Mouse (Mus musculus) thymus, postnatal 0 days (tissue): ENCODE measurements at regions not wholly inside any gene's neighbourhood (a gene's known extent, or its start where the extent isn't known, plus 50 kb on each side); places are given as distances from the start of the nearest gene placed in this dataset.
"Not testable (repeated sequence)": the region's sequence is repeated elsewhere in the genome, so short reads cannot be mapped to it uniquely, and the experiment has no call there.

Experiments
- DNase-seq: peaks from one replicate; pipeline ENCODE4 v3.0.0-alpha.2; 2015; ENCODE audit warnings: low spot score

DNA sequence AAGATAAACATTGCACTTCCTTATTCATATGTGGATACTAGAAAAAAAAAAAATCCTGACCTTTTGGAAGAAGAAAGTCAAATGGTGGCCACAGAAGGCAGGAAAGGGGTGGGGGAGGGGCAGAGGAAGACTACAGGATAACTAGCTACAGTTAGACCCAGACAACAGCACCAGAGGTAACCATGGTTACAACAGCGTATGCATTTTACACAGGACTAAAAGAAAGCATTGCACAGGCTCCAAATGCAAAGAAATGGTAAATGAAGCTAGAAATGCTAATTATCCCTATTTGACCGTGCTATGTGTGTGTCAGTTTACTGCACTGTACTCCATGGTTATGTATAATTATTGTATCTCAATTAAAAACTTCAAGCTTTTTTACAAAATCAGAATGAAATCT is 158.4 kb downstream of the Cartpt start:
- DNase-seq, result no peak

DNA sequence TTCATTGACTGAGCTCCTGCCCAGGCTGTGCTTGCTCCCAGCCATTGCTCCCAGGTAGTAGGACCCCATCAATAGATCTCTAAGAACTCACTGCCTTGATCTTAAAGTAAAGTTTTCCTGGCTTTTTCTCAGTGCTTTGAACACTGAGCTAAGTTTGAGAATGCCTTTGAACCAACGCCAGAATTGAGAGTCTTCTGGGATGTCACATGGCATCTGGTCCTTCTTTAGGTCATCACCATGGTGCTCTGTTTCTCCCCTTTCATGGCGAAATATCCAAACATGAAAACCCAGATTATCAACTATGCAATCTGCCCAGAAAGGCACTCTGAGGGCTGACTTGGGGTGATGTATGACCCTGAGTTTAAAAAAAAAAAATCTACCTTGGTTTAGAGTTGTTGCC is 158.9 kb downstream of the Cartpt start:
- DNase-seq, result no peak

DNA sequence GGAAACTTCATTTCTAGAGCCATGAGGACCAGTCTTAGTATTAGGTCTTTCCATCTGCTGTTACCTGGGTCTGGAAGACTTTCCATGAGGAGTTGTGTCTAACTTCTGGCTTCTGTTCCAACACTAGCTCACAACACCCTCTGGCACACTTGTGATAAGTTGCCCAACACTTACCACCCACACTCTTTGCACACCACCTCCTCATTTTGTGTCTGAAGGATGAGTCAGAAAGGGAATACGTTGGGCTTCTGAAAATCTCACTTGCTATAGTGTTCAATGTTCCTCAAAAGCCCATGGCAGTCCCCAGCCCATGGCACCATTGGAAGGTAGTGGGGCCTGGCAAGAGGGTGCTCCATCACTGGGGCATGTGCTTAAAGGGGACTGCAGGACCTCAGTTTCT is 161.5 kb downstream of the Cartpt start:
- DNase-seq, result no peak

DNA sequence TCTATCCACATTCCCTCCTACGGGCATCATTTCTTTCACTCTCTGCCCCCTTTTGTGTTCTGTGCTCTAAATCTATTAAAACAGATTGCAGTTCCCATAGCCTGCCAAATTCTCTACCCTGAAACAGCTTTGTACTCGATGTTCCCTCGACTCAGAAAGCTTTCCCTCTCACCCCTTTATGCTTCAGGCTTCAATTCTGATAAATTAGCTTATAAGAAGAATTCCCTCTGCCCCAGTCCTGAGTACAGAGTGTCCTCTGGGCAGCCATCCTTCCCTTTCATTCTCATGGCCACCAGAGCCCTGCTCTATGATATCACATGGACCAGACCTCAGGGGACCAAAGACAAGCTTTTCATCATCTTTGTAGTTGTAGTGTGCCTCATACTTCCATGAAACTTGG is 163.6 kb downstream of the Cartpt start:
- no peak for DNase-seq

DNA sequence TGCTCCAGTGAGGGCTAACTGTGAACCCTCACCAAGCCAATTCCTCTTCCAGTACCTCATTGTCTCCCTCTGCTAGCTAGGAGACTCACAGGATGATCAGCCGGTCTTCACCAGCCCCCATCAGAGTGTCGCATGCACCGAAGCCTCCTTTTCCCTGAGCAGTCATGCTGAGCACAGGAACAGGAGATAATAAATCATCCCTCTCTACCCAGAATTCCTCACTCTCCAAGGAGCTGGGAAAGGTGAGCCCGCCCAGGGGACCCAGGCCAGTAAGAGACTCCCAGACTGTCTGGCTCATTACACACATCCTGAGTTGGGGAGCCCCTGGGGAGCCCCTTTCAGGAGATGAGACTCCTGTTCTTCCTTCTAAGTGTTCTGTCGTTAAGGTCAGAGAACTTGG is 171.7 kb downstream of the Cartpt start:
- DNase-seq, result no peak

DNA sequence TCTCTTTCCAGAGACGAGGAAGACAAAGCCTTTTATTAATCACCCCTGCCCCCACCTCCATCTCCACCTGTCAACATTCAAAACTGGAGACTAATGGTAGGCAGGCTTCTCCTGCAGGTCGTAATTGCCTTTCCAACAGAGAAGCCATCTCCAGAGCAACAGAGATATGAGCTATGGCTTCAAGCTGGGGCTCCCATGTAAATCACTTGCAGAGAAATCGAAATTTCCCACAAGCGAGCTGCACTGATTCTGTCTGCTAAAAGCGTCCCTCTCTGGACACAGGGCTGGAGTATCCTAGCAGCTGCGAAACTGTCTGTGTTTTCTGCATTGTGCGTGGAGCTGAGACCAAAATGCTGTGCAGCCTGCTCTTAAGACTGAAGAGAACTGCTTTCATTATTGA is 176.6 kb downstream of the Cartpt start:
- DNase-seq, result no peak

DNA sequence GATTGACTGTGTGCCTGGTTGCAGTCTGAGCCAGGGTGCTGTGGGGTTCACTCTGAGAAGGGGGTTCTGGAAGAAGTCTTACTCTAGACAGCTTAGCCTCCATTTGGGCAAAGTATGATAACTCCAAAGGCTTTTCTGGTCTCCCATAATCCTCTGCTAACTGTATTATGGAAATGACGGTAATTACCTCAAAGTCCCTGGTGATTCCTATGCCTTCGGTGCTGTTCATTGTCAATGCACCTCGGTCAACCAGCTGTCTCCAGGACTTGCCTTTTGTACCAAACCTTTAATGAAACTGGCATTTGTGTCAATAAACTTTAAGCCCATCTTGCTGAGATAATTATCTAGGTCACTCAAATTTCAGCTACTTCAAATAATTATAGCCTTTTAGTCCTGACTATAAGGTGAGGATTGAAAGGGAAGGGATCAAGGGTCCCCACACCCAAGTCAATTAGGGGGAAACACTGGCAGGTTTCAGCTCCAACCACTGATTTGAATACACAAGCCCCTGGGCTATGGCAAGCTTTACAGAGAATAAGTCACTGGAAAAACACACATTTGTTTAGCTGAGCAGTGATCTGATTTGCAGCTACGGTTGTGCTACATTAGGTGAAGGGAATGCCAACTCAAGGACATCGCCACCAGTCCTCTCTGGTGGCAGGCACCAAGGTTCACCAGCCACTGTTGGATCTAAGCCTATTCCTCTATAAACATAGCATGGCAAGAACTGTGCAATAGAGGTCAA is 177.5 kb downstream of the Cartpt start:
- no peak for DNase-seq

DNA sequence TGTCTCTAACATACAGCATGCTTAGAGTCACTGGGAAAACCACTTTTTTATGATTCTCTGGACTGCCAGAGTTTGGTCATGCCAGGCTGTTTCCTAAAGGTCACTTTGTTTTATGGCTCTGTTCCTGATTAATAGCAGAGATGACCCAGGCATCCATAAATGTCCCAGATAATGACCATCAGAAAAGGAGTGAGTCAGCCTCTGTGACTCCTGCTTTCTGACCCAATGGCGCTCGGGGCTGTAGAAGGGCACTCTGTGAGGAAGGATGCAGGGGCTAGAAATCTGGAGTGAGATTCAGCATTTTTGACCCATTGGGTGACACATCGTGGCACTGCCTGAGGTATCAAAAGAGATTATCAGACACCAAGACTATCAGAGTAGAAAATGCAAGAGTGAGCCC is 180.3 kb downstream of the Cartpt start:
- DNase-seq, result no peak

DNA sequence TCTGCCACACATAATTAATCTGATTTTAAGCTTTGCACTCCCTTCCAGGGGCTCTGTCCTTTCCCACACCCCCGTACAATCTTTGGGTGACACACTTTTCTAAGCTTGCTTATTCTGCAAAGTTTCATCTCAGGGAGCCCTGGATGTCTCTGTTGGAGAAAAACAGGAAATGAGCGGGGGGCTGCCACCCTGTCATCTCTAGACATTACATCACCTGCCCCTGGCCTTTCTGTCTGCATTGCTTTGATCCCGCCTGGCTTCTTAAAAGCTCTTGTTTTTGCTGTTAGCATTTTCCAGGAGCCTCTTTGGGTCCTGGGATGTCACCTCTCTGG is 180.2 kb upstream of the Map1b start:
- no peak for DNase-seq

DNA sequence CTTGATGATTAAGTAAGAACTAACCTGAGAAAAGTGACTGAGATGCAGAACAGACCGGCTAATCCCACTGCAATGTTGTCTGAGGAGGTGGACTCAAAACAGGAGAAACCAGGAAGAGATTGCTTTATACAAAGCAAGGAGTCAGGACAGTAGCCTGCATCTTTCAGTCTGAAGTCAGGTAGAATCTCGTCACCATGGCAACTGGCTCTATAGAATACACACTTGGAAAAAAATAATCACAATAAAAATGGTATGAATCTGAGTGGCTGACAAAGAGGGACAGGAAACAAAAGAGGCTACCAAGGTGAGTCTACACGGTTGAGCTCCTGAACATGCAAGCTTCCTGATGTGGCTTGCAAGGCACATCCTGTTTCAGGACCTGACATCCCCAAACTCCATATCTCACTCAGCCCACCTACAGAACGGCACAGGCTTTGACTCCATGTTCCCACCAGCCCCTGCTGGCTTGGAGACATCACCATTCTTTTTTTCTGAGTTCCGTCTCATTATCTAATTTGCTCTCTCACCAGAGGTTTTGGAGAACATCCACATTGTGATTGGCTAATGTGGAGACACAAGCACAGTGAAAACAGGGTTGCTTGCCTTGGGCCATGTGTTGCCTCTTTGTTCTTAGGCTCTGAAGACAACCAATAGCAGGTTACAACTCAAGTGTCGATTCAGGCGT is 179.7 kb upstream of the Map1b start:
- no peak for DNase-seq

DNA sequence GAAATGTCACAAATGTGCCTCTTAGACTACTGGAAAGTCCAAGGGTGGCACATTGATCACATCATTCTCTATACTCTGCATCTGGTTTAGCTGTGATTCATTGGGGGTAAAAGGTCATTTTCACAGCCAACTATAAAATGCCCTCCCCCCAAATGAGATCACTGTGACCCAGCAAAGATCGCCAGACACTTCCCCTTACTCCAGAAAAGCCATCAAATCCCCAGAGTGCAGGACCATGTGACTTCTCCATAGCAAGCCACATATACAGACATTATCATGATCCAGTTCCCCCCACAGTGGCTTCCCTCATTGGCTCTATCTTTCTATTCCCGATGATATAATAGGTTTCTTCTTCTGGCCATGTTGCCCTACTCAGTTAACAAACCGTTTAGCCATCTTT is 163.6 kb upstream of the Map1b start:
- no peak for DNase-seq

DNA sequence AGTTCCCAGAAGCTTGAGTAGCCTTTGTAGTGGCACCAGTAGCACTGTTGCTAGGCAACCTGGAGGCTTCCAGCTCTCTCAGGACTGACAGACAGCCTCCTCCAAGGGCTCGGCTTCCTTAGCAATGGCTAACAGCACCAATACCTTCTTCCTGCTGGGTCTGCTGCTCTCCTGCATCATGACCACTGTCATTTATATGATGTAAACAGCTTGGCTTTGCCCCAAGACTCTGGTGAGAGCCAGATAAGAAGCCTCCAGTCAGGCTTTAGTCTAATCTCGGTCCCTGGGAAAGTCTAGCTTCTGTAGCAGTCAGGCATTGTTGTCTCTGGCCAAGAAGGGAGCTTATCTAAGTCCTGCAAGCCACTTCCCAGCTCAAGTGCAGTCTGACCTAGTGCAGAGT is 163.1 kb upstream of the Map1b start:
- DNase-seq, result no peak

DNA sequence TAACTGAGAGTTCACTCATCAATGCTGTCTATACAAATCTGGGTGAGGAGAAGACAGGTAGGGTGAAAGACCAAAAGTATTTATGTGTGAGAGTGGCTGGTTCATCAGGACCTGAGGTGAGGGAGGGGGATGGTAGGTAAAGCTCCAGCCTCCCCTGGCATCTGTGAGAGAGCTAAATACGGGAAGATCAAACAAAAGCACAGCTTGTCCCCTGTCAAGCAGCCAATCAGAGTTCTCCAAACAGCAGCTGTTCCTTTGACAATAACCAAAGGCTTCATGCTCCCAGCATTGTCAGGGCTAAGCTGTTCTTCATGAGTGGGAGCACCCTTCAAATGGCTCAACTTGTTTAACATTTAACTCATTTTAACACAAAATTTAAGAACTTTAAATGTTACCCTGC is 160.1 kb upstream of the Map1b start:
- no peak for DNase-seq

DNA sequence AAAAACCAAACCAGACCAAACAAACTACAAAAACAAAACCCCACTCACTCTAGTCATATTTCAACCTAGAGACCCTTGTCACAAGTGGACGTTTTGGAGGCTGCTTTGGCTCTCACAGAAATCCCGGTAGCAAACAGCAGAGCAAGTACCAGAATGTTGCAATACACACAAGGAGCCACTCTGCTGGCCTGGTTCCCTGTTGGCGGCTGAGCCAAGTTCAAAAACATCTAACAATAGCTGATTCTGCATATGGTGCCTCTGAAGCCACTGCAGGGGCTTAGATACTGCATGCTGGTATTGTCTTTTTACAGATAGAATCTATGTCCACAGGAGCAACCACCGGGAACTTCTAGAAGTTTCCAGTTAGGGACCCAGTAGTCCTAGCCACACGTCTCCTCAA is 159.6 kb upstream of the Map1b start:
- DNase-seq, result no peak

DNA sequence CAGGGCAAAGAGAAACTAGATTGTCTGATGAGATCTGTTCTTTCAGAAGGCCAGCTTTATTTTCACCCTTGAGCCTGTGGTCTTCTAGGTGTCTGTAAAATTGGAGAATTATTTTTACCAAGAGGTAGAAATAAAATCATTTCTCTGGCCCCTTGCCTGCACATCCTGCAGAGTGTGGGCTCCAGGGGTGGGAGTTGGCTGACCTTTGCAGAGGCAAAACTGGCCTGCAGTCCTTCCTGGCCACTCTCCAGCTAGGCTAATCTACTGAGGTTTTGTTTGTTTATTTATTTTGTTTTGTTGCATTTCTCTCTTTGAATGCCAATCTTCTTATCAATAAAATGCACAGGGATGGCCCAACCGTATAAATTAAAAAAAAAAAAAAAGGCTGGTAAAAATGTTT is 156.4 kb upstream of the Map1b start:
- DNase-seq, result no peak

DNA sequence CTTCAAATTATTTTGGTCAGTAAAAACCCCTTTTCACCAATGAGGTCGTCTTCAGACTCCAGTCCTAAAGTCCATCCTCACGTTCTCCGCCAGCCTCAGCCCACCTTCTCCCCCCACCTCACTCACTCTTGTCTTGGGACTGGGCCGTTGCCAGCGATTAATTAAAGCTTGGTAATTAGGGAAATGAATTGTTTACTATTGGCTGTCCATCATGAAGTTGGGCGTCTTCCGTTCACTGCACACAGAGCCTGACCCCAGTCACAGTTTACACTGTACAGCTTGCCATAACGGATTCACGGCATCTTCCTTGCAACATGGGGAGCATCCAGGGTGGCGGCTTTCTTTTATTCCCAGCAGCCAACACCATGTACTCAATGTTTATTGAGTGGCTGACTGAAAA is 155.4 kb upstream of the Map1b start:
- DNase-seq, result no peak

DNA sequence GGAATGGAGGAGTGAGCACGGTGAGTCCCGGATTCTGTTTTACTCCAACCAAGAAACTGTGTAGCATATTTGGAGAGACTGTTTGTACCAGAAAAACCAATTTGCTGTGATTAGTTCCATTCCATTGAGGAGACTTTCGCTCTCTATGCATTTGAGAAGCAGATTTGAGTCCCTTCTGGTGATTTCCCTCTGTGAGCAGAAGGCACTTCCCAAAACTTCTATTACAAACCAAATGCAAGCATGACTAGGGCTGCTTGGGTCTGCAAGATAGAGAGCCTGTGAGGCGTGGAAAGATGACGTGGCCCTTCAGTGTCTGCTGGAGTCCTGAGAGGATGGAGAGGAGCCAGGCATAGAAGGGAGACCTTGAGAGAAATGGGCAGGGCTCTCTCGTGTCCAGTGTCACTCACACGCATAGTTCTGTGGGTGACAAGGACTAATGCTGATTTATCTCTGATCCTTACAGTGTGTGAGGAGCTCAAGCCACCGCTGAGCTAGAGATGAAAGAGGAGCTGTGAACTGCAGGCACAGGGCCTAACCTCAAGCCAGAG is 153.7 kb upstream of the Map1b start:
- DNase-seq, result no peak

DNA sequence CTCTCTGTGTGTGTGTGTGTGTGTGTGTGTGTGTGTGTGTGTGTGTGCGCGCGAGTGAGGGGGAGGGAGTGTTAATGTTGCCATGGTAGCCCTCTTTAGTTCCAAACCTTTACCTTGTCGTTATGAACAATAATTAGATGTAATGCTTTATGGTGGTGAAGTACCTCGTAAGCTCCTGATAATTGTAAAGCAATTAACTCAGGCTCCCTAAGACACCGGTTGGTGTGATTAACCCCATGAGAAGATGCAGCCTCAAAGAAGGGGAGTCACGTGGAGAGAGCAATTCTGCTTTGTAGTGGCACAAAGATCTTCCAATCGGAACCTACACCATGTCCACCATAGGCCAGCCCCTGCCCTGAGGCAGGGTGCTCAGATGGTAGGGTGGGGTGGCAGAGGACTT is 152.3 kb upstream of the Map1b start:
- no peak for DNase-seq

DNA sequence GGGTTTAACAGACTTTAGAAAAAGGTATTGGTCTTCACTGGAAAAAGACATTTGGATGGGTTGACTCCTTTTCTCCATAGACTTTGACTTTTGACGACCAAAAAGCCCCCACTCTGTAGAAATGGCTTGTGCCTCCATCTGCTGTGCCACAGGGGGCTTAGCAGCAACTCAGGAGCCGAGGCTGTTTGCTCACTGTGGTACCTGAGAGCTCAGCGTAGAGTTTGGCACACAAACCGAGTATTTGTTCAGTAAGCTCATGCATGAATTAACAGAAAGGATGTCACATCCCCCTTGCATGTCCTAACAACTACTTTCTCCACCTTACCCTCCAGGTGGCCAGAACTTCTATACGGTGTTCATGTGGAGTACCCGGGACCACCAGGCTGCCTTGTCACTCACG is 149.7 kb upstream of the Map1b start:
- DNase-seq, result no peak

DNA sequence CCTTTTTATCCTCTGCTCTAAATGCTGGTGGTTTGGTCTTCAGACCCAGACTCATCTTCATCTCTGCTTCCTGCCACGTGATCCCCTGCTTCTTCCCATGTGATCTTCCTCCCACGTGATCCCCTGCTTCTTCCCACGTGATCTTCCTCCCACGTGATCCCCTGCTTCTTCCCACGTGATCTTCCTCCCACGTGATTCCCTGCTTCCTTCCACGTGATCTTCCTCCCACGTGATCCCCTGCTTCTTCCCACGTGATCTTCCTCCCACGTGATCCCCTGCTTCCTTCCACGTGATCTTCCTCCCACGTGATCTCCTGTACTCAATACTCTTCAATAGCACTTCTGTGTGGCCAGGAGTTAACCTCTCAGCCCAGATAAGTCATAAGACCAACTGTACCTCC is 147.1 kb upstream of the Map1b start:
- not testable (repeated sequence) for DNase-seq

DNA sequence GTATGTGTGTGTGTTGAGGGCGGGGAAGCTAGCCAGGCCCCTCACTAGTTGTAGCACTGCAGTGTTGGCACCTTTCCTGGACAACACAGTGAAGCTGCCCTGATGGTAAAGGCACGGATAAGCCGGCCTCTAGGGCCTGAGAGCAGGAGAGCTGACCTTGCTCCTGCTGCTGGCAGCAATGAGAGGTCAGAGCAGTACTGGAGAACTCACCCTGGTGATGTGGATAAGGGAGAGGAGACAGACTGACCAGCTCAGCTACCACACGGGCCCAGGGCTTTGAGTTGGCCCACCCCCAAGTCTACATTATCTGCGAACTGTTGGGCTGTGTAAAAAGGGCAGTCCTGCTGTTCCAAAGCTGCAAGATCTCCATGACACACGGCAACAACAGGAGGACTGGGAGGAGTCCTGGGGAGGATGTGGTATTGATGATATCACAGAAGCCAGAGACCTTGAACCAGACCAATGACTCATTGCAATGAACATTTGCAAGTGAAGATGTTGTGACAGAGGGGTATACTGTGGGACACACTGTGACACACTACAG is 131.4 kb upstream of the Map1b start:
- no peak for DNase-seq

DNA sequence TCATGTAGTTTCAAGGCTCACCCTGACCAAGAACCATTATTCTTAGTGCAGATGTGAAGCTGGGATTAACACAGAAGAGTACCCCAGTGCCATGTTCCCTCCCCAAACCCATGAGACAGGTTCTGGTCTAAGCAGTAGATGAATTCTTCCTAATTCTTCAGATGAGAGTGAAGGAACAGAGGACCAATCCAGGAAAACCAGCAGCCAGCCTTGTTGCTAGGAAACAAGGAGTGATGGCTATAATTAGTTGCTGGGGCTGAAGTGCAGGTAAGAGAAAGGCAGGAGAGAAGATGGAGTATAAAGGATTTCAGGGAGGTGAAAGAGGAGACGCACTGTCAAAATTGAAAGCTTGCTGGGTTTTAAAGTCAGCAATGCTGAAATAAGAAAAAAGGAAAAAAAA is 128.4 kb upstream of the Map1b start:
- no peak for DNase-seq

DNA sequence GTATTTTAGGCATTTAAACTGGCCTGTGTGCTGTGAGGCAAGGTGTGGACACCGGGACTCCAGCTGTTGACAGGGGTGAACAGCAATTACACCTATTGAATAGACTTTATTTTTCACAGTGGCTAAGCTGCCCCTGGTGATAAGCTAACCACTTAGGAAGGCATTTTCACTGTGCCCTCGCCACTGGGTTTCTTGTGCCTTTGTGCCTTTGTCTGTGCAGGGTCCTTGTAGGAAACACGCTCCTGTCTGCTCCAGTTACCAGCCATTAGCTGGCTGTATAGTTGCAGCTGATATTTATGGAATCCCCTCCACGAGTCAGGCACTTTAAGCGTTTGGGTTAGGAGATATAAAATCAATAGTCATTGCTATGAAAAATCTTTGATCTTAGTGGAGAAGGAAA is 126.5 kb upstream of the Map1b start:
- DNase-seq, result no peak
